Mouse (Mus musculus) liver, embryonic 13.5 days (tissue): ENCODE data around the gene Wdr83os. TPM values are rescaled to one million over a fixed set of nuclear protein-coding genes. Genes with fewer than 3 reads are reported as not detected.
"Not testable (repeated sequence)": the region's sequence is repeated elsewhere in the genome, so short reads cannot be mapped to it uniquely, and the experiment has no call there.

Experiments used
- ATAC-seq: fragments of 200-750 bp; cut with Nextera tagmentation; 2 replicates; pipeline ENCODE4 v1.8.0; 2017; ENCODE audit warnings: low read depth, mild to moderate bottlenecking, moderate number of reproducible peaks, moderate library complexity
- DNase-seq: peaks from one replicate; pipeline ENCODE4 v3.0.0; 2022
- H3K27ac ChIP-seq: fragments of 300-500 bp; sonication (generic); 2 replicates; pipeline ENCODE4 v1.5.1; 2015; ENCODE audit warnings: moderate library complexity, mild to moderate bottlenecking, inconsistent platforms
- H3K27me3 ChIP-seq: fragments of 300-500 bp; sonication (generic); 2 replicates; pipeline ENCODE4 v1.6.1; 2015; ENCODE audit warnings: mild to moderate bottlenecking, inconsistent platforms
- H3K36me3 ChIP-seq: fragments of 300-500 bp; sonication (generic); 2 replicates; pipeline ENCODE4 v1.6.1; 2015; ENCODE audit warnings: mild to moderate bottlenecking, inconsistent platforms
- H3K4me1 ChIP-seq: fragments of 300-500 bp; sonication (generic); replicated peaks from 2 replicates; pipeline ENCODE4 v1.6.1; 2015; ENCODE audit warnings: inconsistent platforms
- H3K4me2 ChIP-seq: fragments of 300-500 bp; sonication (generic); 2 replicates; pipeline ENCODE4 v1.6.1; 2015; ENCODE audit warnings: inconsistent platforms, mild to moderate bottlenecking, moderate library complexity
- H3K4me3 ChIP-seq: fragments of 300-500 bp; sonication (generic); replicated peaks from 2 replicates; pipeline ENCODE4 v1.5.1; 2015; ENCODE audit warnings: mild to moderate bottlenecking, inconsistent platforms
- H3K9ac ChIP-seq: fragments of 300-500 bp; sonication (generic); 2 replicates; pipeline ENCODE4 v1.6.1; 2015; ENCODE audit warnings: mild to moderate bottlenecking, inconsistent platforms
- H3K9me3 ChIP-seq: fragments of 300-500 bp; sonication (generic); replicated peaks from 2 replicates; pipeline ENCODE4 v1.6.1; 2016; ENCODE audit warnings: inconsistent platforms
- WGBS: fragments of 180-500 bp; shearing (Covaris S2); methylation state at CpG from one replicate; pipeline ENCODE4 v1.1.7; 2015; ENCODE audit not compliant: insufficient replicate concordance; 5-methylcytosine and 5-hydroxymethylcytosine counted together
- microRNA-seq: library from miRNA; unstranded; fragments of <30 nt; microRNA quantifications from one replicate; pipeline ENCODE4, GENCODE M21; 2016
- polyA plus RNA-seq: library from polyadenylated mRNA; unstranded; fragments of >200 nt; fragmentation: Nextera tagmentation; extraction: Ambion mirVana; gene quantifications from 2 replicates; pipeline ENCODE4 v1.2.1, GENCODE M21; 2015

Wdr83os gene
- polyA plus RNA-seq, 1 experiment from 2014 or later: 70.5 TPM

DNA sequence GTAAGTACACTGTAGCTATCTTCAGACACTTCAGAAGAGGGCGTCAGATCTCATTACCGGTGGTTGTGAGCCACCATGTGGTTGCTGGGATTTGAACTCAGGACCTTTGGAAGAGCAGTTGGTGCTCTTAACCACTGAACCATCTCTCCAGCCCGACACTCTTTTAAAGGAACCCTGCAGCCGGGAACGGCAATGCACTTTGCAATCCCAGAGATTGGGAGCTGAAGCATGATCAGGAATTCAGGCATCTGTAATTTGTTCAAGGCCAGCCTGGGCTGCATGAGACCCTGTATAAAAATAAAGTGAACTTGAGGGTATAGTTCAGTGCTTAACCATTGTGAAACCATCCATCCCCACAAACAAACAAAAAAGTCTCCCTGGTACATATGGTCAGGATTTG, 39.7 kb downstream of the Wdr83os start:
- H3K36me3 ChIP-seq, H3K9ac ChIP-seq, H3K27ac ChIP-seq, H3K4me1 ChIP-seq, ATAC-seq, H3K4me3 ChIP-seq, DNase-seq, H3K9me3 ChIP-seq, H3K4me2 ChIP-seq: not testable (repeated sequence)
- 60% methylated on average over 5 of the region's 5 CpGs for WGBS
- H3K27me3 ChIP-seq: peaks cover 11% of the 10 kb centered on the region

DNA sequence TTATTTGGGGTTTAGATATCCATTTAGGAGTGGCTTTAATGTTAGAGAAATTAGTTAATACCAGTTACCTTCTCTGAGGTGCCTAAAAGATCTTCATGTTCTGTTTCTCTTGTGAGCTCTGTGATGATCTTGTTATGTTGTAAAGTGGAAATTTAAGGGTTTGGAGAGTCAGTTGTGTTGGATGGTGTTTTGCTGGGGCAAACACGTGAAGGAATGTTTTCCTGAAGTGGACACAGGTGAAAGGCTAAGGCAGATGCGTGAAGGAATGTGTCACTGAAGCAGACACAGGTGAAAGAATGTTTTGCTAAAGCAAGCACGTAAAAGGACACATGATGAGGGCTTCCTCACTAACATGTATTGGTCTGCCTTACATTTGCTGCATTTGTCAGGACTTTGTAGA, 42.5 kb downstream of the Wdr83os start, which contains the start of gene Zfp791:
Gene Zfp791, minus strand, starts transcription at position 101 of the 400 bp plus-strand sequence.
- Histone ChIP-seq H3K36me3 (no peaks in the 10 kb centered on the region), H3K27me3 (peaks cover 11% of the 10 kb centered on the region), H3K4me3 (no peak within 1 kb of the TSS), H3K4me1 (no peaks in the 10 kb centered on the region), H3K9ac (no peak within 1 kb of the TSS), H3K27ac (no peak within 1 kb of the TSS), H3K9me3 (no peaks in the 10 kb centered on the region), H3K4me2 (no peak within 1 kb of the TSS)
- WGBS: 53% methylated on average over 3 of the region's 3 CpGs
- ATAC-seq (no peak), DNase-seq (no peak)

DNA sequence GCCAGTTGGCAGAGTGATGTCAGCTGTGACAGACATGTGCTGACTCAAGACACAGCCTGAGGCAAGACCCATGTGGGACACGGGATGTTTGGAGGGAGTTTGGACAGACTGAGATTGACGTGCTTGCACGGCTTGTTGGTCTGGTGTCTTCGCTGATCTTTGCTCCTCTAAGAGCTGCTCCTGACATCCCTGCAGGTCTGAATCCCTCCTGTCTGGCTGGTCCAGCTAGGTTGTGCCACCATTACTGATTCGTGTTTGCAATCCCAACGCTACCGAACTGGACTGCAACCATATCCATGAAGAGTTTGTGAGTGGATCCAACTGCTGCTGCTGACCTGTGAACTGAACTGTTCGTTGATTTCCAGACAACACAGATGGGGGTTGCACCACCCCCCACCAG, 43.2 kb downstream of the Wdr83os start:
- WGBS: 75% methylated on average over 8 of the region's 8 CpGs
- H3K4me1 ChIP-seq: no peaks in the 10 kb centered on the region
- ATAC-seq (no peak), DNase-seq (no peak)
- no peak overlapping the region for H3K9ac ChIP-seq
- peaks cover 11% of the 10 kb centered on the region for H3K27me3 ChIP-seq
- H3K27ac ChIP-seq: no peak overlapping the region
- no peaks in the 10 kb centered on the region for H3K9me3 ChIP-seq
- H3K4me3 ChIP-seq: no peak overlapping the region
- no peaks in the 10 kb centered on the region for H3K36me3 ChIP-seq
- no peak overlapping the region for H3K4me2 ChIP-seq

Small RNAs within 50 kb of the gene (microRNA-seq; reads per million reads assigned to microRNA genes)
- gene Gm23388 (6.8 reads per million, percentile 16 among the genes with 10 or more reads in this experiment), gene Mir7070 (2.9 reads per million, percentile 3 among the genes with 10 or more reads in this experiment)

Other genes with a start within 250 kb of the Wdr83os start
- gene Gadd45gip1, start 249.2 kb upstream of the Wdr83os start, polyA plus RNA-seq: 60.6 and 63.2 TPM in 2 replicates
- gene Rad23a, start 240.1 kb upstream of the Wdr83os start, polyA plus RNA-seq: 269 and 278 TPM in 2 replicates
- gene Calr, start 233.8 kb upstream of the Wdr83os start, polyA plus RNA-seq: 511 and 613 TPM in 2 replicates
- 82.3 and 83.1 TPM in 2 replicates for gene Farsa, start 223.8 kb upstream of the Wdr83os start, polyA plus RNA-seq
- gene Syce2, start 208.6 kb upstream of the Wdr83os start, polyA plus RNA-seq: 84.1 and 90.4 TPM in 2 replicates
- 44.7 and 48.6 TPM in 2 replicates for gene Gcdh, start 186.8 kb upstream of the Wdr83os start, polyA plus RNA-seq
- 469 and 494 TPM in 2 replicates for gene Klf1, start 178.8 kb upstream of the Wdr83os start, polyA plus RNA-seq
- 9.3 and 10.4 TPM in 2 replicates for gene Dnase2a, start 172.2 kb upstream of the Wdr83os start, polyA plus RNA-seq
- 0.12 and 0.13 TPM in 2 replicates for gene Mast1, start 143.4 kb upstream of the Wdr83os start, polyA plus RNA-seq
- 0.33 and 0.56 TPM in 2 replicates for gene Rtbdn, start 133.7 kb upstream of the Wdr83os start, polyA plus RNA-seq
- gene Gm49661, start 111.3 kb upstream of the Wdr83os start, polyA plus RNA-seq: not detected in 2 replicates
- gene Prdx2, start 111.2 kb upstream of the Wdr83os start, polyA plus RNA-seq: 1,982 and 2,114 TPM in 2 replicates
- 130 TPM in 2 replicates for gene Rnaseh2a, start 111.0 kb upstream of the Wdr83os start, polyA plus RNA-seq
- gene Junb, start 102.0 kb upstream of the Wdr83os start, polyA plus RNA-seq: 12.2 and 15.3 TPM in 2 replicates
- gene Hook2, start 90.1 kb upstream of the Wdr83os start, polyA plus RNA-seq: 7.2 and 7.4 TPM in 2 replicates
- gene Best2, start 66.2 kb upstream of the Wdr83os start, polyA plus RNA-seq: not detected in 2 replicates
- gene Asna1, start 55.5 kb upstream of the Wdr83os start, polyA plus RNA-seq: 80.1 and 81.5 TPM in 2 replicates
- gene Trir, start 53.9 kb upstream of the Wdr83os start, polyA plus RNA-seq: 83.1 and 91.4 TPM in 2 replicates
- 24.0 and 28.2 TPM in 2 replicates for gene Tnpo2, start 43.8 kb upstream of the Wdr83os start, polyA plus RNA-seq
- 8.7 and 9.0 TPM in 2 replicates for gene Fbxw9, start 20.7 kb upstream of the Wdr83os start, polyA plus RNA-seq
- gene Gm5741, start 12.8 kb upstream of the Wdr83os start, polyA plus RNA-seq: not detected in 2 replicates
- 41.2 and 42.9 TPM in 2 replicates for gene Dhps, start 9.0 kb upstream of the Wdr83os start, polyA plus RNA-seq
- 26.5 and 28.1 TPM in 2 replicates for gene Wdr83, start 566 bp downstream of the Wdr83os start, polyA plus RNA-seq
- 20.0 and 24.1 TPM in 2 replicates for gene Man2b1, start 2.5 kb downstream of the Wdr83os start, polyA plus RNA-seq
- gene Zfp791, start 42.4 kb downstream of the Wdr83os start, polyA plus RNA-seq: 0.66 and 0.83 TPM in 2 replicates
- gene Cks1brt, start 71.2 kb downstream of the Wdr83os start, polyA plus RNA-seq: not detected in 2 replicates
- gene Olfr371, start 145.2 kb downstream of the Wdr83os start, polyA plus RNA-seq: not detected in 2 replicates
- gene Orc6, start 218.9 kb downstream of the Wdr83os start, polyA plus RNA-seq: 113 and 120 TPM in 2 replicates
- gene Vps35, start 219.1 kb downstream of the Wdr83os start, polyA plus RNA-seq: 110 and 138 TPM in 2 replicates